Mouse (Mus musculus): ENCODE measurements around the gene Sfswap. TPM values are rescaled to one million over a fixed set of nuclear protein-coding genes. Genes with fewer than 3 reads are reported as not detected.
"Not testable (repeated sequence)": the region's sequence is repeated elsewhere in the genome, so short reads cannot be mapped to it uniquely, and the experiment has no call there.

The Sfswap gene
- polyA plus RNA-seq, 1 experiment from 2014 or later, result 44.5 TPM

DNA sequence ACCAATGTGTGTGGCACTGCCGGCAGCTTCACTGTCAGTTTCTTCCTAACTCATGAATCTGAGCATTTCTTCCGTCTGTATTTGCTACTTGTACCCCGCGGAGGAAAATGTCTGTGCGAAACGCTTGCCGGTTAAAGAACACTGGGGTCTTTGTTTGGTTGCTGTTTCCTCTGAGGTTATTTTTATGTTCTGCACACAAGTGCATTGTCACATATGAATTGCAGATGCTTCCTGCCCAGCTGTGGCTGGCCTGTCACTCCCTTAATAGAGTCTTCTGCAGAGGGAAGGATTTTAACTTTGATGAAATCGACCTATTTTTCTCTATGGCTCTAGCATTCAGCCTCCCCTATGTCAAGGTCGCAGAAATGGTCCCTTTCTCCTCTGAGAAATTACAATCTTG, 37.4 kb upstream of the Sfswap start:
- not testable (repeated sequence) for H3K4me1 ChIP-seq (ENCODE audit: control insufficient read depth, insufficient read depth, low read length); H3K9ac ChIP-seq (ENCODE audit: low read depth, low read length); H3K9me3 ChIP-seq (ENCODE audit: control insufficient read depth, low read length); H3K4me3 ChIP-seq (ENCODE audit: low read depth, low read length); H3K36me3 ChIP-seq (ENCODE audit: control insufficient read depth, insufficient read depth, low read length); H3K27me3 ChIP-seq (replicated peaks; ENCODE audit: control insufficient read depth, insufficient read depth, low read length)
- peak; percentile 33 for DNase-seq (ENCODE audit: low spot score)
- 23% methylated on average over 9 of the region's 9 CpGs for WGBS
- peak overlapping the region; percentile 61 for H3K27ac ChIP-seq (replicated peaks; ENCODE audit: low read depth, low read length)
- H3K4me2 ChIP-seq (ENCODE audit: low read depth, low read length), result 0 out of 2 replicates have a peak overlapping the region, but pooled peaks have one; percentile 12
- peak; percentile 12; the same call in 1 of the 2 replicates for ATAC-seq (ENCODE audit: low read depth)

DNA sequence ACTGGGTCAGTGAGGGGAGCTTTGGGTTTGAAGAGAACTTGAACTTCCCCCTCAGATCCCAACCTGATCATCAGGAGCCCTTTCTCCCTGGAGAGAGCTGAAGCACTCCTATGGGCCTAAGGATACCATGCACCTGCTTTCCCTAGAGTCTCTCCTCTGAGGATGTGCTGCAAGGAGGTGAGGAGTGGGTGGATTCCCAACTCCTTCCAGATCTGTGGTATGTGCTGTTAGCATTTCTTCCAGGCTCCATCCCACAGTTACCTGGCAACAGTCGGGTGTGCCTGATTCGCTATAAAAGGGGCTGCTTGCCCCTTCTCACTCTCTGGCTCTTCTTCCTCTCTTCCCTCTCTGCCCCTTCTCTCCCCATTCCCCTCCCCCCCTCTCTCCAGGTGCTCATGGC, 35.2 kb upstream of the Sfswap start:
- ATAC-seq (ENCODE audit: low read depth), result no peak

DNA sequence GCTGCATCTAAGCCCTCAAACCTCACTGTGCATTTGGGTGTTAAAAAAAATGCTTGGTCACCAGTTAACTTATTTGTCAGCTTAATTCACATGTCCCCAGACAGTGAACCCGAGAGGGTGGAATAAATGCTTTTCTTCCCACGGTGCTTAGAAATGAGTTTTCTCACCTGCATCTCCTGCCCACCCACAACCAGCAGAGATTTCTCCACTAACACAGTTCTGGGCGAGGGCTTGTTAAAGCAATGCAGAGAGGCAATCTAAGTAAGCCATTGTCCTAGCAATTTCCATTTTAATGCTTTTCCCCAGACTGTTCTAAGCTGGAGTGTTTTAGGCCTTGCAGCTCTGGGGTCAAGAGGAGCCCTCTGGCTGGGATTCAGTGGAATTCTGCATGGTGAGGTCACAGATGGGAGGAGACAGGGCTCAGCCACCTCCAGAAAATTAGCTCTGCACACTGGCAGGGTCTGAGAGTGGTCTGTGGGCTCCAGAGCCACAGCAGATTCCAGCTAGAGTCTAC, 25.4 kb upstream of the Sfswap start:
- whole genome bisulfite sequencing, result 65% methylated on average over 3 of the region's 3 CpGs
- H3K9ac ChIP-seq (ENCODE audit: low read depth, low read length), result no peak overlapping the region
- H3K4me3 ChIP-seq (ENCODE audit: low read depth, low read length), result no peak overlapping the region

More for the DNA sequence above, 35.2 kb upstream of the Sfswap start:
- DNase-seq (ENCODE audit: low spot score), result no peak
- Histone ChIP-seq H3K27ac (replicated peaks; ENCODE audit: low read depth, low read length) (no peak overlapping the region), H3K4me1 (ENCODE audit: control insufficient read depth, insufficient read depth, low read length) (peaks cover 4% of the 10 kb centered on the region; the same call in 1 of the 2 replicates), H3K27me3 (replicated peaks; ENCODE audit: control insufficient read depth, insufficient read depth, low read length) (no peaks in the 10 kb centered on the region), H3K4me2 (ENCODE audit: low read depth, low read length) (no peak overlapping the region), H3K9me3 (ENCODE audit: control insufficient read depth, low read length) (no peaks in the 10 kb centered on the region), H3K9ac (ENCODE audit: low read depth, low read length) (no peak overlapping the region), H3K4me3 (ENCODE audit: low read depth, low read length) (no peak overlapping the region), H3K36me3 (ENCODE audit: control insufficient read depth, insufficient read depth, low read length) (no peaks in the 10 kb centered on the region)
- WGBS, result 68% methylated on average over 2 of the region's 2 CpGs

DNA sequence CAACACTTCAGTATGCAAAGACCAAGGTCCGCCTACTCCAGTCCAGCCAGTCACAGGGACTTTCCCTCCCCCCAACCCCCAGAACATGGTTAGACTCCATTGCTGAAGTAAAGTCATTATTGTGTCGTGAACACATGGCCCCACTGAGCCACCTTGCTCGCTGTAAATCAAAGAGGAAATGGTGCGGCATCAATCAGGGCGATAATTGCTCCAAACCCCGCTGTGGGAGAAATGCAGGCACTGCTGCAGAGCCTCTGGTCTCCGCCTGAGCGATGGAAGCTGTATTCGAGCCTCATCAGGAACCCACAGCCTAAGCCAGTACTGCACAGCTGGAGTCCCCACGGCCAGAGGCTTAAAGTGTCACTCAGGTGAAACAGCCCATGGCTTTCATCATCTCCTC, 11.1 kb upstream of the Sfswap start:
- Histone ChIP-seq H3K4me1 (ENCODE audit: control insufficient read depth, insufficient read depth, low read length) (no peaks in the 10 kb centered on the region), H3K9ac (ENCODE audit: low read depth, low read length) (no peak overlapping the region), H3K4me2 (ENCODE audit: low read depth, low read length) (no peak overlapping the region), H3K27me3 (replicated peaks; ENCODE audit: control insufficient read depth, insufficient read depth, low read length) (no peaks in the 10 kb centered on the region), H3K4me3 (ENCODE audit: low read depth, low read length) (no peak overlapping the region), H3K36me3 (ENCODE audit: control insufficient read depth, insufficient read depth, low read length) (no peaks in the 10 kb centered on the region), H3K9me3 (ENCODE audit: control insufficient read depth, low read length) (no peaks in the 10 kb centered on the region), H3K27ac (replicated peaks; ENCODE audit: low read depth, low read length) (no peak overlapping the region)
- no peak for ATAC-seq (ENCODE audit: low read depth)
- WGBS, result 30% methylated on average over 10 of the region's 10 CpGs
- no peak for DNase-seq (ENCODE audit: low spot score)

More for the DNA sequence above, 25.4 kb upstream of the Sfswap start:
- no peak overlapping the region for H3K4me2 ChIP-seq (ENCODE audit: low read depth, low read length)
- no peaks in the 10 kb centered on the region for H3K4me1 ChIP-seq (ENCODE audit: control insufficient read depth, insufficient read depth, low read length)
- ATAC-seq (ENCODE audit: low read depth), result no peak
- DNase-seq (ENCODE audit: low spot score), result no peak
- no peaks in the 10 kb centered on the region for H3K27me3 ChIP-seq (replicated peaks; ENCODE audit: control insufficient read depth, insufficient read depth, low read length)
- no peak overlapping the region for H3K27ac ChIP-seq (replicated peaks; ENCODE audit: low read depth, low read length)
- H3K36me3 ChIP-seq (ENCODE audit: control insufficient read depth, insufficient read depth, low read length), result no peaks in the 10 kb centered on the region
- no peaks in the 10 kb centered on the region for H3K9me3 ChIP-seq (ENCODE audit: control insufficient read depth, low read length)

DNA sequence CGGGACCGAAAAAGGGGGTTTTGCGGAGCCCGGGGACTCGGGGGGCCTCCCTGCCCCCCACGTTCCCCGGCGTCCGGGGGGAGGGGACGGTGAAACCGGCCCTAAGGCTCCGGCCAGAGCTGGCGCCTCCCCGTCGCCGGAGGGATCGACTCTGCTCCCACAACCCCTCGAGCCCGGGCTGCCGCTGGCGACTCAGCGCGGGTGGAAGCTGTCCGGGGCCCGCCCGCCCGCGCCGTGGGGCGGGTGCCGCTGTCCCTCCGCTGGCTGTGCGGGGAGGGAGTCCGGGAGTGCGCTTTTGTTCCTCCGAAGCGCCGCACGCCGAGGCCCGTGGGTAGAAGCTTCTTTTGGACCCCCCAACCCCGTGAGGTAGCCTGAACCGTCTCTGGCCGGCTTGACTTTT, 650 bp downstream of the Sfswap start:
- Histone ChIP-seq H3K4me2 (ENCODE audit: low read depth, low read length) (peak overlapping the region; percentile 90), H3K4me3 (ENCODE audit: low read depth, low read length) (peak overlapping the region; percentile 91), H3K27me3 (replicated peaks; ENCODE audit: control insufficient read depth, insufficient read depth, low read length) (no peaks in the 10 kb centered on the region), H3K27ac (replicated peaks; ENCODE audit: low read depth, low read length) (peak overlapping the region; percentile 77; the same call in 1 of the 2 replicates), H3K4me1 (ENCODE audit: control insufficient read depth, insufficient read depth, low read length) (peaks cover 13% of the 10 kb centered on the region), H3K9ac (ENCODE audit: low read depth, low read length) (peak overlapping the region; percentile 94), H3K36me3 (ENCODE audit: control insufficient read depth, insufficient read depth, low read length) (peaks cover 32% of the 10 kb centered on the region), H3K9me3 (ENCODE audit: control insufficient read depth, low read length) (no peaks in the 10 kb centered on the region)
- WGBS, result 0% methylated on average over 9 of the region's 44 CpGs
- ATAC-seq (ENCODE audit: low read depth), result no peak
- DNase-seq (ENCODE audit: low spot score), result no peak

DNA sequence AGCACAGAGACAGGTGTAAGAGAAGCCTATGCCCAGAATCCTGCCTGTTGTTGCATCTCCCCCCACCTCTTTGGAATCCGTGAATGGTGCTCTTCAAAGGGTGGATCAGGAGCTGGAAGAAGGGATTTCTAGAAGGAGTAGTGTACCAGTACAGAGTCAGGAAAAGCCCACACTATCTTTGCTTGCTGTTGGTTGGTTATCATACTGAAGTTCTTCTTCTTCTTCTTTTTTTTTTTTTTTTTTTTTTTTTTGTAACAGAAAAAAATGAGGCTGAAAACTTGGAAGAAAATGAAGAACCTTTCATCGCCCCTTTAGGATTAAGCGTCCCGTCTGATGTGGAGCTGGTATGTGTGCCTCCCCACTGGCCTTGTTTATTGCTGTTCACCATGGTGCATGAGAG, 5.9 kb downstream of the Sfswap start:
- Histone ChIP-seq H3K4me2 (ENCODE audit: low read depth, low read length) (no peak overlapping the region), H3K4me1 (ENCODE audit: control insufficient read depth, insufficient read depth, low read length) (peaks cover 9% of the 10 kb centered on the region), H3K9ac (ENCODE audit: low read depth, low read length) (no peak overlapping the region), H3K9me3 (ENCODE audit: control insufficient read depth, low read length) (no peaks in the 10 kb centered on the region), H3K27ac (replicated peaks; ENCODE audit: low read depth, low read length) (no peak overlapping the region), H3K4me3 (ENCODE audit: low read depth, low read length) (no peak overlapping the region), H3K27me3 (replicated peaks; ENCODE audit: control insufficient read depth, insufficient read depth, low read length) (no peaks in the 10 kb centered on the region), H3K36me3 (ENCODE audit: control insufficient read depth, insufficient read depth, low read length) (peaks cover 78% of the 10 kb centered on the region)
- ATAC-seq (ENCODE audit: low read depth), result no peak
- 91% methylated on average over 4 of the region's 4 CpGs for WGBS
- DNase-seq (ENCODE audit: low spot score), result no peak

DNA sequence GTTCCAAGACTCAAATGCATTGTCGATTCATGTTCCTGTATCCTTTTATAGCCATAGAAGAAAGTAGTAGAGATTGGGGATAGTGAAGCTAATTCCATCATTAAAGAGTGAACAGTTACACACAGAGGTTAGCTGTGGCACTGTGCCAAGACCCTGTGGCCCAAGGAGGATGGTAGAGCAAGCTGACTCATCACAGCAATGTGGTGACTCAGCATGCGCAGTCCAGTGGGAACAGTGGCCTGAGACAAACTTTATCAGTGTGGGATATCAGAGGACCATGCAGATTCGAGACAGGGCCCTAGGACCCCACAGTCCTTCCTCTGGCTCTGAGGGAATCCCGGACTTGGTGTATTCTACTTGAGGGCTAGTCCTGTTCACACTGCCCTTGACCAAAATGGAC, 17.2 kb downstream of the Sfswap start:
- no peak overlapping the region for H3K27ac ChIP-seq (replicated peaks; ENCODE audit: low read depth, low read length)
- no peak overlapping the region for H3K9ac ChIP-seq (ENCODE audit: low read depth, low read length)
- no peaks in the 10 kb centered on the region for H3K9me3 ChIP-seq (ENCODE audit: control insufficient read depth, low read length)
- H3K4me3 ChIP-seq (ENCODE audit: low read depth, low read length), result no peak overlapping the region
- no peak overlapping the region for H3K4me2 ChIP-seq (ENCODE audit: low read depth, low read length)
- DNase-seq (ENCODE audit: low spot score) (no peak), ATAC-seq (ENCODE audit: low read depth) (no peak)
- WGBS, result 91% methylated on average over 4 of the region's 4 CpGs
- H3K36me3 ChIP-seq (ENCODE audit: control insufficient read depth, insufficient read depth, low read length), result peaks cover 90% of the 10 kb centered on the region
- H3K27me3 ChIP-seq (replicated peaks; ENCODE audit: control insufficient read depth, insufficient read depth, low read length), result no peaks in the 10 kb centered on the region
- H3K4me1 ChIP-seq (ENCODE audit: control insufficient read depth, insufficient read depth, low read length), result no peaks in the 10 kb centered on the region

DNA sequence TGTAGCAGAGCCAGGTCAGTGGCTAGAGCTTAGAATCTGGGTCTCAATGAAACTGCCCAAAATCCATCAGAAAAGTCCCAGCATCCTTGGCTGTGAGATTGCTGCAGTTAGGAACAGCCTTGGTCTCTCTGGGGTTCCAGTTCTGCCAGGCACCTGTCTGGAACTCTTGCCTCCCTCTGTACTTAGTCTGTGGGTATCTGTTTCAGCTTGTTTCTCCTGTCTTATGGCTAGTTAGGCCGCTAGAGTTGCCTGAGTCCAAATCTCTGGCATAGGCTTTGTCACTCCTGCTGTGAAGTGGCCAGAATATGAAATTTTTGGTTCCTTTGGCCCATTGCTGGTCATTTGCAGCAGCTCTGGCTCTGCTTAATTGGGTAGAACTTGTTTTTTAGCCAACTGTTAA, 17.8 kb downstream of the Sfswap start:
- Histone ChIP-seq H3K4me1 (ENCODE audit: control insufficient read depth, insufficient read depth, low read length) (no peaks in the 10 kb centered on the region), H3K9me3 (ENCODE audit: control insufficient read depth, low read length) (no peaks in the 10 kb centered on the region), H3K27ac (replicated peaks; ENCODE audit: low read depth, low read length) (no peak overlapping the region), H3K36me3 (ENCODE audit: control insufficient read depth, insufficient read depth, low read length) (peaks cover 89% of the 10 kb centered on the region), H3K9ac (ENCODE audit: low read depth, low read length) (no peak overlapping the region), H3K4me2 (ENCODE audit: low read depth, low read length) (no peak overlapping the region), H3K4me3 (ENCODE audit: low read depth, low read length) (no peak overlapping the region), H3K27me3 (replicated peaks; ENCODE audit: control insufficient read depth, insufficient read depth, low read length) (no peaks in the 10 kb centered on the region)
- WGBS, result 85% methylated on average over 1 of the region's 1 CpGs
- ATAC-seq (ENCODE audit: low read depth) (no peak), DNase-seq (ENCODE audit: low spot score) (no peak)

DNA sequence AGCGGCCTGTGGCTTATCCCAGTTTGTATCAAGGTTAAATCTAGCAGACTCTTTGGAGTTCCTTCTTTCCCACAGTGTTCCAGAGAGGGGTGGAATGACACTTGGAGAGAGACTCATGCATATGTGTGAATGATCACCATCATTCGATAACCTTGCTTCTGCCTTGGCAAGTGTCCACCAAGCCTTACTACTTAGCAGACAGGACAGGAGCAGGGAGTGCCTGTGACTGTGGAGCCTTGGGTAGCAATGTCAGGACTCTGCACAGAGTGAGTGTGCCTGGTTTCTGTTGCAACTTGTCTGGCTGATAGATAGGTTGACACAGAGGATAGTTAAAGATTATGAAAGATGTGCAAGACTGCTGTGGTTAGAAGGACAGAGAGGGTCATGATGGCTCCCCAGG, 18.6 kb downstream of the Sfswap start:
- peaks cover 89% of the 10 kb centered on the region for H3K36me3 ChIP-seq (ENCODE audit: control insufficient read depth, insufficient read depth, low read length)
- H3K9ac ChIP-seq (ENCODE audit: low read depth, low read length), result no peak overlapping the region
- no peaks in the 10 kb centered on the region for H3K4me1 ChIP-seq (ENCODE audit: control insufficient read depth, insufficient read depth, low read length)
- no peaks in the 10 kb centered on the region for H3K9me3 ChIP-seq (ENCODE audit: control insufficient read depth, low read length)
- no peak overlapping the region for H3K4me2 ChIP-seq (ENCODE audit: low read depth, low read length)
- no peak overlapping the region for H3K4me3 ChIP-seq (ENCODE audit: low read depth, low read length)
- H3K27me3 ChIP-seq (replicated peaks; ENCODE audit: control insufficient read depth, insufficient read depth, low read length), result no peaks in the 10 kb centered on the region
- no peak for DNase-seq (ENCODE audit: low spot score)
- no peak overlapping the region for H3K27ac ChIP-seq (replicated peaks; ENCODE audit: low read depth, low read length)
- WGBS, result 93% methylated on average over 2 of the region's 2 CpGs
- no peak for ATAC-seq (ENCODE audit: low read depth)

All from embryonic facial prominence, embryonic 14.5 days (tissue).